Mouse (Mus musculus): ENCODE measurements at regions not wholly inside any gene's neighbourhood (a gene's known extent, or its start where the extent isn't known, plus 50 kb on each side); places are given as distances from the start of the nearest gene placed in this dataset.
"Not testable (repeated sequence)": the region's sequence is repeated elsewhere in the genome, so short reads cannot be mapped to it uniquely, and the experiment has no call there.

- no peak for DNase-seq (ENCODE audit: low spot score in 2 of 2)
These were observed 71.3 kb upstream of the Spon1 start for GRCm38 (mm10) chr7:113694466-113694865.

- DNase-seq (ENCODE audit: low spot score in 2 of 2) = no peak
These were observed 59.9 kb upstream of the Spon1 start for GRCm38 (mm10) chr7:113705929-113706328.

GRCm38 (mm10) chr7:113707596-113707995, 58.2 kb upstream of the Spon1 start:
- no peak for DNase-seq (ENCODE audit: low spot score in 2 of 2)

GRCm38 (mm10) chr7:113710541-113711270, 55.1 kb upstream of the Spon1 start:
- DNase-seq (ENCODE audit: low spot score in 2 of 2) = no peak

- not testable (repeated sequence) for DNase-seq (ENCODE audit: low spot score in 2 of 2)
These were observed 54.4 kb upstream of the Spon1 start for GRCm38 (mm10) chr7:113711356-113711755.
